Mouse (Mus musculus): ENCODE data around the gene Pde4b. TPM values are rescaled to one million over a fixed set of nuclear protein-coding genes. Genes with fewer than 3 reads are reported as not detected.
A peak's percentile ranks its signal among the peaks of the same experiment; 100 is the strongest.

Pde4b gene
- polyA plus RNA-seq, 1 experiment from 2014 or later: 35.4 TPM

DNA sequence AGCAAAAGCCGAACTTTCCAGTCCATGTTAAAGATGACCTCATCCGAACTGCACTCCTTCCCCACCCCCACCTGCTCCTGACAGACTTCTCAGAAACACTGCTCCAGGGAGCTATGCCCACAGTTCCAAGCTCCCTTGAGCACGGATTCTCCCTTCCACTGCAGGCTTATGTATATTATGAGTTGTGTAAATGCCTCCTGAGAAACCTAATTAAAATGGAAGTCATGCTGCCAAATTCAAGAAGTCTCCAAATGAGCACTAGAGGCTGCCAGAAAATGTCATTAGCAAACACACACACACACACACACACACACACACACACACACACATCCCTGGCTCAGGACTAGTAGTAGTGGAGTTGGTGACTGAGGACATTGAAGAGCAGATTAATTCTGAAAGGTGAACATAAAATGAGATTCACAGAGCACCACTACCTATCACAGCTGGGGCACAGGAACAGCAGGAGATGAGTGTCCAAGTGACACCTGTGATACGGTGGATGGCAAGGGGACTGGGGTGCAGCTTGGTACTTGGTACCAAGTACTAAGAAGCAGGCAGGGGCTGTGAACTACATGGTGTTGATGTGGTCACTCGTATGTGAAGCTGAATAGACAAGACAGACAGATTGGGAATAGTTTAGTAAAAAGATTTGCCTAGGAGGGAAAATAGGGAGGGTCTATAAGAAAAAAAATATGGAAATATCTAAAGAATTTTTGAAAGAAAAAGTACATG, 533.0 kb downstream of the Pde4b start:
- Histone ChIP-seq H3K9me3 (ENCODE audit: control insufficient read depth, low read length) (no peaks in the 10 kb centered on the region), H3K27ac (ENCODE audit: low read length) (no peak overlapping the region), H3K4me3 (ENCODE audit: low read length) (no peak overlapping the region), H3K9ac (ENCODE audit: low read length) (no peak overlapping the region), H3K4me1 (replicated peaks; ENCODE audit: control insufficient read depth, insufficient read depth, low read length) (no peaks in the 10 kb centered on the region), H3K27me3 (ENCODE audit: control insufficient read depth, insufficient read depth, low read depth, low read length) (no peaks in the 10 kb centered on the region), H3K36me3 (ENCODE audit: control insufficient read depth, insufficient read depth, low read length) (no peaks in the 10 kb centered on the region), H3K4me2 (ENCODE audit: low read depth, low read length) (no peak overlapping the region)
- no peak for ATAC-seq (ENCODE audit: low read depth)
- 48% methylated on average over 4 of the region's 5 CpGs for WGBS

DNA sequence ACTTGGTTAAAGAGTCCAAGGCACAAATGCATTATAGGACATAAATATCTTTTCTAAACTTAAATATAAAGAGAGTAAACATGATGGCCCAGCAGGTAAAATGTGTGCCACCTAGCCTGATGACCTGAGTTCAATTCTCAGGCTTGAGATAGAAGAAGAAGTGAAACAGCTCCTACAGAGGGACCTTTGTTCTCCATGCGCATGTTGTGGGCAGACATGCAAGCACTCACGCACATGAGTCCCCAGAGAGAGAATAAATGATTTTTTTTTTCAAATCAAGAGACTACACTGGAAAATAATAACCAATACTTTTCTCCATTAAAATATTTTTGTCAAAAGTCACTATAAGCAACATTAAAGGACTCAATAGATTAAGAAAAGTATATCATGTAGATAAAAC, 533.8 kb downstream of the Pde4b start:
- ATAC-seq (ENCODE audit: low read depth): no peak
- Histone ChIP-seq H3K36me3 (ENCODE audit: control insufficient read depth, insufficient read depth, low read length) (no peaks in the 10 kb centered on the region), H3K4me2 (ENCODE audit: low read depth, low read length) (no peak overlapping the region), H3K4me1 (replicated peaks; ENCODE audit: control insufficient read depth, insufficient read depth, low read length) (no peaks in the 10 kb centered on the region), H3K27ac (ENCODE audit: low read length) (no peak overlapping the region), H3K9ac (ENCODE audit: low read length) (no peak overlapping the region), H3K9me3 (ENCODE audit: control insufficient read depth, low read length) (no peaks in the 10 kb centered on the region), H3K27me3 (ENCODE audit: control insufficient read depth, insufficient read depth, low read depth, low read length) (no peaks in the 10 kb centered on the region), H3K4me3 (ENCODE audit: low read length) (no peak overlapping the region)
- WGBS: 86% methylated on average over 2 of the region's 2 CpGs

DNA sequence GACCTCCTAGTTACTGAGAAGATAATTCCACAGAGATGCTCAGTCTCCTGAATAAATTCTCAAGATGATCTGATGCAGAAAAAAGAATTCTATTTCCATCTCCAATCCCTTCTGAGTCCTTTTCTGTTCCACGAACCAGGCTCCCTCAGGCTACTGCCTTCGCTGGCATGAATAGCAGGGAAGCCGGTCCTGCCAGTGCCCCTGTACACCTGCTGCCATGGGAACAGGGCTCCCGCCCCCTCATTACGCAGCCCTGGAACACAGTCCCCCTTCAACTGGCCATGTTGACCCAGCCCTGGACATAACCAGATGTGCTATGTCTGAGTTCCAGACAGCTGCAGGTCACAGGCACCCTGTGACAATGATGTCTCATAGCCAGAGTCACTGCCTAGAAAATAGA, 535.6 kb downstream of the Pde4b start:
- WGBS: 67% methylated on average over 5 of the region's 5 CpGs
- no peak overlapping the region for H3K4me2 ChIP-seq (ENCODE audit: low read depth, low read length)
- ATAC-seq (ENCODE audit: low read depth): peak; percentile 45; the same call in 1 of the 2 replicates
- no peaks in the 10 kb centered on the region for H3K9me3 ChIP-seq (ENCODE audit: control insufficient read depth, low read length)
- no peaks in the 10 kb centered on the region for H3K36me3 ChIP-seq (ENCODE audit: control insufficient read depth, insufficient read depth, low read length)
- H3K27ac ChIP-seq (ENCODE audit: low read length): no peak overlapping the region
- H3K9ac ChIP-seq (ENCODE audit: low read length): no peak overlapping the region
- H3K4me3 ChIP-seq (ENCODE audit: low read length): no peak overlapping the region
- 0 out of 2 replicates have a peak, but pooled peaks cover 2% of the 10 kb centered on the region for H3K4me1 ChIP-seq (replicated peaks; ENCODE audit: control insufficient read depth, insufficient read depth, low read length)
- no peaks in the 10 kb centered on the region for H3K27me3 ChIP-seq (ENCODE audit: control insufficient read depth, insufficient read depth, low read depth, low read length)

DNA sequence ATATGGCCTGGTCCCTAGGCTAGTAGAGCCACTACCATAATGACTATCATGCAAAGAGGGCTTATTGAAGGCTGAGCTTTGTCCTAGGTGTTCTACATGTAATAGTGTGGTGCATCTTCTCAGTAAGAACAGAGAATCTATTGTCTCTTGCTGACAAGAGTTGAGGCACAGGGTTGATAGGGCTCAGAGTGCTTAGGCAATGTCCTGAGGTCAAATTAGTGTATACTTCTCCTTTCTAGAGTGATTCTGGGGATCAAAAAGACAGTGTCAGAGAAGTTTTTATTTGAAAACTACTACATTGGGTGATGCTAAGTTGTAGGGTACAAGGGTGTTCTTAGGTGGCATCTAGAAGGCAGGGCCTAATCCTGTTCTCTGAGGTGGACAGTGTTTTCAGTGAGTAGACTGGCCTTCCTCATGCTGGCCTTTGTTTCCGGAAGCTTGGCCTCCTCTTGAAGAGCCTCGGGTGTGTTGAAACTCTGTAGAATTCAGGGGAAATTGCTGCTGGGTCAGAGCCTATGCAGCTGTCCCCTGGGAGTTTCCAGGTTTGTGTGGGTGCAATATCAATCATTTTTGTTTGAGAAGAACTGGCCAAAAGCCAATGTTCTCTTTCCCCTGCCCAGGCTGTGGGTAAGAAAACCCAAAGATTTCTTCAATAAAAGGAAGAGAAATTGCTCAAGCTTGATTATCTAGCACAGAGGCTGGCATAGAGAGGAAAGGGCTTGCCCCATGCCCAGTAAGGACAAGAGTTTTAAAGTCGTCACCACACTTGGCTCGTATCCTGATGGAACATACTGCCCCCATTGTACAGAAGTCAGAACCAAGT, 536.7 kb downstream of the Pde4b start:
- no peaks in the 10 kb centered on the region for H3K9me3 ChIP-seq (ENCODE audit: control insufficient read depth, low read length)
- ATAC-seq (ENCODE audit: low read depth): 0 out of 2 replicates have a peak, but pooled peaks have one; percentile 66
- H3K27ac ChIP-seq (ENCODE audit: low read length): peak overlapping the region; percentile 43
- H3K36me3 ChIP-seq (ENCODE audit: control insufficient read depth, insufficient read depth, low read length): no peaks in the 10 kb centered on the region
- H3K27me3 ChIP-seq (ENCODE audit: control insufficient read depth, insufficient read depth, low read depth, low read length): no peaks in the 10 kb centered on the region
- H3K4me2 ChIP-seq (ENCODE audit: low read depth, low read length): no peak overlapping the region
- 50% methylated on average over 4 of the region's 4 CpGs for WGBS
- 0 out of 2 replicates have a peak, but pooled peaks cover 2% of the 10 kb centered on the region for H3K4me1 ChIP-seq (replicated peaks; ENCODE audit: control insufficient read depth, insufficient read depth, low read length)
- H3K9ac ChIP-seq (ENCODE audit: low read length): no peak overlapping the region
- H3K4me3 ChIP-seq (ENCODE audit: low read length): no peak overlapping the region

DNA sequence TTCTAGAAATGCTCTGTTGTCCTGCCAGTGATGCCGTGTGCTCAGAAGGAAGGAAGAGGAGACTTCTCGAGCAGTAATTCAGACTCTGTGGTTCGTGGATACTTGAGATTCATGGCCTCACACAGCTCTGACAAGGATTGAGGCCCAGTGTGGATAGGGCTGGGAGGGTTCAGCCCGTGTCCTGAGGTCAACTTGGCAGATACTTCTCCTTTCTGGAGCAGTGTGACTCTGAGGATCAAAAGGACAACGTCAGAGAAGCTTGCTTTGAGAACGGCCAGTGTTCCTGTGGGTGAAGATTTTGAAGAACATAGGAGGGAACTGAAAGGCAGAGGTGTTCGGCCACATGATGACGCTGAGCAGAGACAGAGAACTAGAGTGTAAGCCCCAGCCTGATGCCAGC, 537.6 kb downstream of the Pde4b start:
- H3K4me3 ChIP-seq (ENCODE audit: low read length): no peak overlapping the region
- no peak overlapping the region for H3K9ac ChIP-seq (ENCODE audit: low read length)
- no peak overlapping the region for H3K4me2 ChIP-seq (ENCODE audit: low read depth, low read length)
- no peaks in the 10 kb centered on the region for H3K27me3 ChIP-seq (ENCODE audit: control insufficient read depth, insufficient read depth, low read depth, low read length)
- H3K4me1 ChIP-seq (replicated peaks; ENCODE audit: control insufficient read depth, insufficient read depth, low read length): 0 out of 2 replicates have a peak, but pooled peaks cover 2% of the 10 kb centered on the region
- 65% methylated on average over 8 of the region's 8 CpGs for WGBS
- no peak for ATAC-seq (ENCODE audit: low read depth)
- H3K27ac ChIP-seq (ENCODE audit: low read length): peak overlapping the region; percentile 43; the same call in 1 of the 2 replicates
- H3K36me3 ChIP-seq (ENCODE audit: control insufficient read depth, insufficient read depth, low read length): no peaks in the 10 kb centered on the region
- no peaks in the 10 kb centered on the region for H3K9me3 ChIP-seq (ENCODE audit: control insufficient read depth, low read length)

DNA sequence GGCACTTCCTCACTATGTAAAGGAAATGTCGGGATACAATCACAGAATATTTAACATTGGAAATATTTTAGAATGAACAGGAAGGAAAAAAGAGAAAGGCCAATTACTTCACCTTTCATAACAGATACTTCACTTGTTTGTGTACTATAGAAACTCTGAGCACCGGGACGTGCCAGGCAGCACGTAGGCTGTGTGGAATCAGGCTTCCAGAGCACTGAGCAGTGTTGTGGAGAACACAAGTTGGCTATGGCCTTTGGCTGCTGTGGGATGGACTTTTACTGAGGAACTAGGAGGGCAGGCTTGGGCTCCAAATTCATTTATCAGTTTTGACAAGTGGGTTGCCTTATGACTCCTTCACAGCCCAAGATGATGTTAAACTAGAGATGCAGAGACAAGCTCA, 540.5 kb downstream of the Pde4b start:
- no peaks in the 10 kb centered on the region for H3K27me3 ChIP-seq (ENCODE audit: control insufficient read depth, insufficient read depth, low read depth, low read length)
- peak overlapping the region; percentile 72 for H3K27ac ChIP-seq (ENCODE audit: low read length)
- ATAC-seq (ENCODE audit: low read depth): peak; percentile 75
- H3K9ac ChIP-seq (ENCODE audit: low read length): no peak overlapping the region
- no peak overlapping the region for H3K4me2 ChIP-seq (ENCODE audit: low read depth, low read length)
- WGBS: 71% methylated on average over 4 of the region's 4 CpGs
- peaks cover 11% of the 10 kb centered on the region; the same call in 1 of the 2 replicates for H3K4me1 ChIP-seq (replicated peaks; ENCODE audit: control insufficient read depth, insufficient read depth, low read length)
- no peak overlapping the region for H3K4me3 ChIP-seq (ENCODE audit: low read length)
- H3K9me3 ChIP-seq (ENCODE audit: control insufficient read depth, low read length): no peaks in the 10 kb centered on the region
- no peaks in the 10 kb centered on the region for H3K36me3 ChIP-seq (ENCODE audit: control insufficient read depth, insufficient read depth, low read length)

DNA sequence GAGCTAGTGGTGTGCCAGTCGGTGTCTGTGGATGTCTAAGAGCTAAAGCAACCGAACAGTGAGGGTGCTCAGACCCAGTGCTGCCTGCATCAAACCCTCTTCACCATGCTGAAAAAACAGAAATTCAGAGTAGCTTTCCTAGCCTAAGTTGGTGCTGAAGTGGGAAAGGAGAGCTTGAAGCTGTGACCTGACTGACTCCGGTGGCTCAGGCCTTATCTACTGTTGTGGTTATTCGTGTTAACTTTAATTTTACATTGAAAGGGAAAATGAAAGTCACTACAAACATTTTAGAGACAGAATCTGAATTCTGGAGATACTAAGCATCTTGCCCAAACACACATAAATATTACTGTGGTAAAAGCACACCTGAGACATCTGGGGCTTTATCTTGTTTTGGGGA, 542.3 kb downstream of the Pde4b start:
- peaks cover 11% of the 10 kb centered on the region; the same call in 1 of the 2 replicates for H3K4me1 ChIP-seq (replicated peaks; ENCODE audit: control insufficient read depth, insufficient read depth, low read length)
- WGBS: 42% methylated on average over 4 of the region's 4 CpGs
- no peak overlapping the region for H3K4me3 ChIP-seq (ENCODE audit: low read length)
- no peak overlapping the region for H3K27ac ChIP-seq (ENCODE audit: low read length)
- no peaks in the 10 kb centered on the region for H3K36me3 ChIP-seq (ENCODE audit: control insufficient read depth, insufficient read depth, low read length)
- H3K9me3 ChIP-seq (ENCODE audit: control insufficient read depth, low read length): no peaks in the 10 kb centered on the region
- no peak overlapping the region for H3K4me2 ChIP-seq (ENCODE audit: low read depth, low read length)
- no peak for ATAC-seq (ENCODE audit: low read depth)
- H3K27me3 ChIP-seq (ENCODE audit: control insufficient read depth, insufficient read depth, low read depth, low read length): no peaks in the 10 kb centered on the region
- no peak overlapping the region for H3K9ac ChIP-seq (ENCODE audit: low read length)

DNA sequence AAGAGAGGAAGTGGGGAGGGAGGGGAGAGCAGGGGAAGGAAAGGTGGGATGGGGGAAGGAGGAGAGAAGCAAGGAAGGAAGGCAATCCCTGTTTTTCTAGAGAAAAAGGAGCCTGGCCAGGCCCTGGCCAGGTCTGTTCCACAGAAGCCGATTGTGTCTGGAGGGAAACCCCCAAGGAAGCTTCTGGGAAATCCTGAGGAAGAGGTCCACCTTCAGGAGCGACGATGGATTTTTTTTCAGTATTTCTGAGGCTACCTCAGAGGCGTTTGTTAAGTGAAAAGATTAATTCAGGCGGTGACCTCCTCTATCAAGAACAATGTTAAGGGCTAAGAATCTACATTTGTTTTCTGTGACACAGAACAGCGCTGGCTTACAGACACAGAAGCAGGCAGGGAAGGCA, 542.9 kb downstream of the Pde4b start:
- peak overlapping the region; percentile 68 for H3K27ac ChIP-seq (ENCODE audit: low read length)
- H3K4me3 ChIP-seq (ENCODE audit: low read length): no peak overlapping the region
- no peaks in the 10 kb centered on the region for H3K36me3 ChIP-seq (ENCODE audit: control insufficient read depth, insufficient read depth, low read length)
- H3K27me3 ChIP-seq (ENCODE audit: control insufficient read depth, insufficient read depth, low read depth, low read length): no peaks in the 10 kb centered on the region
- 34% methylated on average over 6 of the region's 6 CpGs for WGBS
- H3K4me2 ChIP-seq (ENCODE audit: low read depth, low read length): no peak overlapping the region
- ATAC-seq (ENCODE audit: low read depth): 0 out of 2 replicates have a peak, but pooled peaks have one; percentile 27
- peak overlapping the region; percentile 15; the same call in 1 of the 2 replicates for H3K9ac ChIP-seq (ENCODE audit: low read length)
- H3K4me1 ChIP-seq (replicated peaks; ENCODE audit: control insufficient read depth, insufficient read depth, low read length): peaks cover 17% of the 10 kb centered on the region
- H3K9me3 ChIP-seq (ENCODE audit: control insufficient read depth, low read length): no peaks in the 10 kb centered on the region

DNA sequence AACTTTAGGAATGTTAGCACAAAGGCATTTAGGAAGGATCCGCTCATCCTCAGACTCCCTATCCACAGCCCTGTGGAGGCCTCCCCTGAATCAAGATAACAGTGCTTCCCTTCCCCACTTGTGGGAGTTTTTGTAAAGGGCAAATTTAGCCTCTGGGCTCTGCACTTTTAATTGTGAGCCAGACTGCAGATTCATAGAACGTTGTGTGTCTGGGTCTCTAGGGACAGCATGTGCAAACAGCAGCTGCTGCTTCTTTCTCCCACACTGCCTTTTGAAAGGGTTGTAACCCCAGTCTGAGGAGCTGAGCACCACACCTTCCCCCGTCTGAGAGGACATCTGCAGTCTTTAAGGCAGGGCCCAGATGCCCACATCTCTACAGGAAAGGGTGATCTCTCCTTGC, 544.3 kb downstream of the Pde4b start:
- Histone ChIP-seq H3K9me3 (ENCODE audit: control insufficient read depth, low read length) (no peaks in the 10 kb centered on the region), H3K4me1 (replicated peaks; ENCODE audit: control insufficient read depth, insufficient read depth, low read length) (peaks cover 28% of the 10 kb centered on the region), H3K27me3 (ENCODE audit: control insufficient read depth, insufficient read depth, low read depth, low read length) (no peaks in the 10 kb centered on the region), H3K4me3 (ENCODE audit: low read length) (no peak overlapping the region), H3K27ac (ENCODE audit: low read length) (no peak overlapping the region), H3K9ac (ENCODE audit: low read length) (no peak overlapping the region), H3K36me3 (ENCODE audit: control insufficient read depth, insufficient read depth, low read length) (no peaks in the 10 kb centered on the region), H3K4me2 (ENCODE audit: low read depth, low read length) (no peak overlapping the region)
- 45% methylated on average over 3 of the region's 3 CpGs for WGBS
- ATAC-seq (ENCODE audit: low read depth): no peak

Data from lung, embryonic 16.5 days (tissue).